Mouse (Mus musculus) spleen, postnatal 14 days (tissue): ENCODE results near the gene Clic1.
A peak's percentile ranks its signal among the peaks of the same experiment; 100 is the strongest.
"Not testable (repeated sequence)": the region's sequence is repeated elsewhere in the genome, so short reads cannot be mapped to it uniquely, and the experiment has no call there.

Experiments
- DNase-seq, 2 experiments: peaks; one replicate each; pipeline ENCODE4 v3.0.0; 2021 to 2022; ENCODE audit warnings: low spot score in 2 of 2

Gene Clic1

DNA sequence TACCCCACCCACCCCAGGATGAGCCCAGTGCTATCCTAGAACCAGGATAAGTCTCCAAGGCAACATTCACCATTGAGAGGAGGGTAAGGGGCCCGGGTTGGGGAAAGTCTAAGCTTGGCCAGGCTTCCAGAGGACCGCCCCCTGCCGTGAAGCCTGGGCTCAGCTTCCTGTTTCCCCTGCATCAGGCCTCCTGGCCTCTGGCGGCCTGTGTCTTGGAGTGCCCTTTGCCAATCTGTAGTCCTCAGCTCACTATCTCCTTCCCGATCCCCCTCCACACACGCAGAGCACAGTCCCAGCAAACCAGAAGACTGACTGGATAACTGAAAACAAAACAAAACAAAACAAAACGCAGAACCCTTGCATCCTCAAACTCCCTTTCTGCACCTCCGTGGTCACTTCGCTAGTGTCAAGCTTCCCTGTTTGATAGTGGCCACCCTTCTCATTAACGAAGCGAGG lies at the start of gene Clic1:
Gene Clic1, plus strand, starts transcription at position 406 of the 456 bp plus-strand sequence.
- peak in 1 of 2 experiments; percentile 38 for DNase-seq

- DNase-seq, result peak; percentile 77
Measured at GRCm38 (mm10) chr17:35000717-35001451, 48.9 kb upstream of the Clic1 start, which contains the start of gene Vars. Gene Vars (plus strand): TSS chr17:35000987.

- DNase-seq, result peak in 1 of 2 experiments; percentile 35
Measured at GRCm38 (mm10) chr17:35001452-35002152, 48.2 kb upstream of the Clic1 start.

DNA sequence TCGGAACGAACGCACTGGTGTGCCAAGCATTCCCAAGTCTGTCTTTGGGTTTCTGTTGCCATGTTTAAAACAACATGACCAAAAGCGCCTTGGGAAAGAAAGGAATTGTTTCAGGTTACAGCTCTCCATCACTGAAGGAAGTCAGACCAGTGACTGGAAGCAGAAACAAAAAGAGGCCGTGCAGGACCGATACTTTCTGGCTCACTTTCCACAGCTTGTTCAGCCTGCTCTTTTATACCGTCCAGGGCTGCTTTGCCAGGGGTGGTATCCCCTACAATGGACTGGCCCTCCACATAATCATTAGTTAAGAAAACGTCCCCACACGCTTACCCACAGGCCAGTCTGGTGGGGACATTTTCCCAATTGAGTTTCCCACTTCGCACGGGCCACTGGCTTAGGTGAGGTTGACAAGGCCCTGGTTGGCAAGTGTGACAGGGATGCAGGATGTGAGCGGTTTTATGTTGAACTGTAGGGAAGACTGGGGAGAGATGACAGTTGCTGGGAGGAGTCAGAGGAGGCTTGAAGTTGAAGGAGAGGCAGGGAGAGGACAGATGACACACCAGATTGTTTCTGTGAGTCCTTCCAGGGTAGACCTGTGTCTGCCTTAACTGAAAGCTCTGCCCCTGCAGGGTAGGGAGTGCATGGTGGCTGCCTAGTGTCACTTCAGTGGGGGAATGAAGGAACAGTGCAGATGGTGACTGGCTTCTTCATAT lies 47.5 kb upstream of the Clic1 start:
- DNase-seq, result no peak

- no peak for DNase-seq
Measured at GRCm38 (mm10) chr17:35003022-35003838, 46.5 kb upstream of the Clic1 start.

DNA sequence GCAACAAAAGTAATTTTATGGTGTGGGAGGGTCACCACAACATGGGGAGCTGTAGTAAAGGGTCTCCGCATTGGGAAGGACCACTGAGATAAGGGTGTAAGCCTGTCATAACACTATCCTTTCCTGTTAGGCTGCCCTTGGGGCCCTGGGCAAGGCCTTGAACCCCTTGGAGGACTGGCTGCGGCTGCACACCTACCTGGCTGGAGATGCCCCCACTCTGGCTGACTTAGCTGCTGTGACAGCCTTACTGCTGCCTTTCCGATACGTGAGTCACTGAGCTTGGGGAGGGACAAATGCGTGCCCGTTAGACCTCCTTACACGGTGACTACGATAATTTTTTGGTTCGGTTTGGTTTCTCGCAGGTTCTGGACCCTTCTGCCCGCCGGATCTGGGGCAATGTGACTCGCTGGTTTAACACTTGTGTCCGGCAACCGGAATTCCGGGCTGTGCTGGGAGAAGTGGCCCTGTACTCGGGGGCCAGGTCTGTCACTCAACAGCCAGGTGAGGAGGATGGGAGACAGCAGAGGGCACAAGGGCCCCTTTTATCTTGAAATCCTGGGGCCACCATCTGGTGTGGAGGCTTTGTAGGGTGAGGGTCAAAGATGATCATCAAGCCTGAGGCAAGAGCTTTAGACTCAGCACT lies 45.6 kb upstream of the Clic1 start:
- no peak for DNase-seq

GRCm38 (mm10) chr17:35005158-35005557 lies 44.6 kb upstream of the Clic1 start:
- DNase-seq, result no peak

DNA sequence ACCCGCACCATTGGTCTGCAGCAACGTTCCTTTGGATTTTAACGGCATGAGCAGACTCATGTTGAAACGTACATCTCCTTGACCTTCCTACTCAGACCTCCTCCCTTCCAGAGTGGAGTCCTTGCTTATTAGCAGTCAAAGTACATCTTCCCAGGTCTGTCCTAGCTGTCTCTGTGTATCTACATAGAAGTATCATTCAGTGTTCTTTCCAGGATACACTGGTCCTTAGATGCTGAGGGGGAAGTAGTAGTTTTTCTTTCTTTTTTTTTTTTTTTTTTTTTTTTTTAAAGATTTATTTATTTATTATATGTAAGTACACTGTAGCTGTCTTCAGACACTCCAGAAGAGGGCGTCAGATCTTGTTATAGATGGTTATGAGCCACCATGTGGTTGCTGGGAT lies 43.9 kb upstream of the Clic1 start:
- not testable (repeated sequence) for DNase-seq

DNA sequence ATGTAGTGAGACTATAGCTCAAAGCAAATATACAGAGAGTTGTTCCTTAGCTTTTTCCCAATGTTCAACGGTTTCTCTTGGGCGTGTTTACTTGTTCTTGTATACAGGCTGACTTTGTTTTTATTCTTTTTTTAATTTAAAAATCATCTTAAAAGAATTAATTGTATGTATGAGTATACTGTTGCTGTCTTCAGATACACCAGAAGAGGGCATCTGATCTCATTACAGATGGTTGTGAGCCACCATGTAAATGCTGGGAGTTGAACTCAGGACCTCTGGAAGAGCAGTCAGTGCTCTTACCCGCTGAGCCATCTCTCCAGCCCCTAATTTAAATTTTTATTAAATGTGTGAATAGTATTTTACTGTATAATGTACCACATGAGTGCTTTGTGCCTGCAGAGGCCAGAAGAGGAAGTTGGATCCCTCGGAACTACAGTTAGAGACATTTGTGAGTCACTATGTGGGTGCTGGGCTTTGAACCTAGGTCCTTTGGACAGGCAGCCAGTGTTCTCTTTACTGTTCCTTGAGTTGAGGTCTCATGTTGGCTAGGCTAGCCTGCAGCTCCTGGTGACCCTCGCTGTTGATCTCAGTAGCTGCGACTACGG lies 42.3 kb upstream of the Clic1 start:
- no peak for DNase-seq

DNA sequence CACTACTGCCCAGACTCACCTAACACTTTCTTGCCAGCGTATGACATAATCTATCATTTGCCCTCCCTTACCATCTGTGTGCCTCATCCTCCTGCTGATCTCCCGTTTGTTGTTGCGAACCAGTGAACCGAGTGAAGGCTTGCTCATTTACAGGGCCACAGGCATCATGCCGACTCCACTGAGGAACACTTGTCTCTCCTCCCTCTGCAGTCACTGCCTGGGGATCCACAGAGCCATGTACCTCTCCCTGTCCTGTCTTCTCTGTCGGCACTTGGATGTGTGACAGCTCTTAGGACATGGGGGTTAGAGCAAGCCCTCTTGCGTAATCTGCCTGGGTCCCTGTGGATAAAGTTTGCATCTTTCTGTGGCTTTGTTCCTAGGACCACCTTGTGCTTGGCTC lies 40.2 kb upstream of the Clic1 start:
- DNase-seq, result no peak

DNA sequence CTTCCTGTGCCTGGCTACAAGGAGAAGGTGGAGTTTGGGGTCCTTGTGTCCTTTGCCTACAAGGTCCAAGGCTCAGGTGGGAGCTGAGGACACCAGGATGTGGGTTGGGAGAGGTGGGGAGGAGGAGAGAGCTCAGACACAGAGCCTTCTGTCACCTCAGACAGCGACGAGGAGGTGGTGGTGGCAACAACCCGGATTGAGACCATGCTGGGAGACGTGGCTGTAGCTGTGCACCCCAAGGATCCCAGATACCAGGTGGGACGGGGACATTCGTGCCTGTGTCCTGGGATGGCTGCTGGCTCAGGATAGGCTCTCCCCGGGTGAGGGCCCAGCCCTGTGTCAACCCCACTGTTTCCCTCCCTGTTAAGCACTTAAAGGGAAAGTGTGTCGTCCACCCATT lies 38.3 kb upstream of the Clic1 start:
- DNase-seq, result no peak

DNA sequence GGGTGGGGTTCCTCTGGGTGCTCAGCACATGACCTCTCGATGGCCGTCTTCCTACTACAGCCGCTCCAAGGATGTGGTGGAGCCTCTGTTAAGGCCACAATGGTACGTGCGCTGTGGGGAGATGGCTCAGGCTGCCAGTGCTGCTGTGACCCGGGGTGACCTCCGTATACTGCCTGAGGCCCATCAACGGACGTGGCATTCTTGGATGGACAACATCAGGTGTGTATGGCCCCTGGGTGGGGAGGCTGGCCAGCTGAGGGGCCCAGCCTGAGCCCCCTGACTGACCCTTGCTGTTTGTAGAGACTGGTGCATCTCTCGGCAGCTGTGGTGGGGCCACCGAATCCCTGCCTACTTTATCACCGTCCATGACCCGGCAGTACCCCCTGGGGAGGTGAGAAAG lies 37.3 kb upstream of the Clic1 start:
- DNase-seq, result no peak

GRCm38 (mm10) chr17:35013221-35013620 lies 36.5 kb upstream of the Clic1 start:
- no peak for DNase-seq

- no peak for DNase-seq
Measured at GRCm38 (mm10) chr17:35015296-35015695, 34.5 kb upstream of the Clic1 start.

DNA sequence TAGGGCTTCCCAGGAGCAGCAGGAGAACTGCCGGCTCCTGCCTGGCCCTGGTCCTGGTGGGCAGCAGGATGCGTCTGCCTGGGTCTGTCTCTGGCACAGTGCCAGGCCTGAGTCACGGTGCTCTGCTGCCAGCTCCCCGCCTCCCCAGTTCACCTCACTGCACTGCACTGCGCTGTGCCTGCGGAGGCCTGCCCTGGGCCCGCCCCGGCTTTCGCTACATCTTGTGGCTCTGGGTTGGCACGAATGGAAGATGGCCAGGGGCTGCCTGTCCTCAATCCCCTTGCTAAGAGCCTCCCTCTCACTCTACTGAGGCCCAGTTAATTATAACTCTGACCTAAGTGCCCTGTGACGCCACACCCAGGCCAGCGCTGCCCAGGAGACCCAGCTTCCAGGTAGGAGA lies 33.4 kb upstream of the Clic1 start, which contains the start of gene Vwa7:
Gene Vwa7, plus strand, starts transcription at position 204 of the 400 bp plus-strand sequence.
- no peak for DNase-seq

DNA sequence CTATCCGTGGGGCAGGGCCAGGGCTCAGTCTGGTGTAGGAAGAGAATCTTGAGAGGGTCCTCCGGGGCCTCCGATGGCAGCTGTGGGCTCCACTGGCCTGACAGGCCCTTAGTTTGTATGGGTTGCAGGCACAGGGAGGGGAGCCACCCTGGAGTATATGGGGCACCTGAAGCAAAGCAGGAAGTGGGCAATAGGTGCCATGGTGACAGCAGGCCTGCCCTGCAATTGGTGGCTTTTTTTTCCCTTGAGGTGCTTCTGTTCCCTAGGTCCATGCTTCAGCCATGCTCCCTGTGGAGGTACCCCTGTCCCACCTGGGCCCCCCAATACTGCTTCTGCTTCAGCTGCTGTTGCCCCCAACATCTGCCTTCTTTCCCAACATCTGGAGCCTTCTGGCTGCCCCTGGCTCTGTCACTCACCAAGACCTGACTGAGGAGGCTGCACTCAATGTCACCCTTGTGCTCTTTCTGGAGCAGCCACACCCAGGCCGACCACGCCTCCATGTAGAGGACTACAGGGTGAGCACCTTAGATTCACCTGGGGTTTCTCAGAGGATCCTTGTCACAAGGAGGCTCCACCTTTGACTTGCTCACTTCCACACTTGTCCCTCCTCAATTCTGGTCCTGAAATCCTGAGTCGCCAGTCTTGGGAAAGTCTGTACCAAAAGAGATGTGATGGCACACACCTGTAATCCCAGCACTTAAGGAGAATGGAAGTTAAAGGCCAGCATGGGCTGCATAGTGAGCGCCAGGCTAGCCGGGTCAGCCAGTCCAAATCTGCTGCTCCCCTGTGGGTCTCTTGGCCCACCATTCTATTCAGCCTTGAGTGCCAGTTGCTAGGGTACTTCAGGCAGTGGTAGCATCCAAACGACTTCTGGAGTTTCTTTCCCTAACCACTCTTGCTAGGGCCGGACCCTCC lies 32.7 kb upstream of the Clic1 start:
- DNase-seq, result no peak

DNA sequence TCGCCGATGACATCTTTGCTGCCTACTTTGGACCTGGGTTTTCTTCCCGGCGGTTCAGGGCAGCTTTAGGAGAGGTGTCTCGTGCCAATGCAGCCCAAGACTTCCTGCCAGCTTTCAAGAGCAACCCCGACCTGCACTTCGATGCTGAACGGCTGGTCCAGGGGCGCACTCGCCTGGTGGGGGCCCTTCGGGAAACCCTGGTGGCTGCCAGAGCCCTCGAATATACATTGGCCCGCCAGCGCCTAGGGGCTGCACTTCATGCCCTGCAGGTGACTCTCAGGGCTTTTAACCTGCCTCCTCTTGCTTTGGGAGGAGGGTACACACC lies 32.1 kb upstream of the Clic1 start:
- no peak for DNase-seq

DNA sequence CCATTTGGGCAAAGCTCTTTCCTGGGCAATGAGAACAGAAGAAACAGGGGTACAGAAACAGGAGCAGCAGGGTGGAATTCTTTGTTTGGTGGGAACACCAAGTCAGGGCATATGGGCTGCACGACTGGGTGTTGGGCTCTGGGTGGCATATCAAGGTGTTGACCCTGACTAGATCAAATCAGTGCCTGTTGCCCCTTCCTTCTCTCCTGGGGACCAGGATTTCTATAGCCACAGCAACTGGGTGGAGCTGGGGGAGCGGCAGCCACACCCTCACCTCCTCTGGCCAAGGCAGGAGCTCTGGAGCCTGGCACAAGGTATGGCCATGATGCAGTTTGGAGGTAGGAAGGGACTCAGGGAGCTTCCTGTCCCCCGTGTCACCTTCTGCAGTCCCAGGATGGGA lies 31.6 kb upstream of the Clic1 start:
- DNase-seq, result no peak

GRCm38 (mm10) chr17:35019894-35020293 lies 29.9 kb upstream of the Clic1 start:
- DNase-seq, result no peak

DNA sequence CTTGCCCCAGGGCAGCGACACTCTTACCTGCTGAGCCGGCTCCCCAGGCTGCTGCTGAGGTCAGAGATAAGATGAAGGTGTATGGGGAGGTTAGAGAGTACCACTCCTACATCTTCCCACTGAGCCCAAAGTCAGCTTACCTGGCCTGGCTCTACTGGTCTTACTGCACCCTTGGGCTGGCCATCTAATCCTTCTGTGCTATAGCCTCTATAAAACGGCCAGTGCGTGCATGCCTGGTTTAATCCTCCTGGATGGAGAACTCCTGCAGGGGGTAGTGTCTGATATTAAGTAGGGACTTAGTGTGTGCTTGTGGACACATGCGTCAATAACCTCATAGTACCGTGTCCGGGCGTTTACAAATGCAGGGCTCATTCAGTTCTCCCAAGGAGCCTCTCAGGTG lies 29.2 kb upstream of the Clic1 start:
- no peak for DNase-seq
